Mouse (Mus musculus): ENCODE measurements at regions not wholly inside any gene's neighbourhood (a gene's known extent, or its start where the extent isn't known, plus 50 kb on each side); places are given as distances from the start of the nearest gene placed in this dataset.

- no peaks in the 10 kb centered on the region for H3K4me1 ChIP-seq (ENCODE audit: control insufficient read depth, insufficient read depth, low read length)
These were observed 1169.9 kb downstream of the Mat2b start for GRCm38 (mm10) chr11:39524866-39525649.

GRCm38 (mm10) chr11:39495253-39495652 lies 1199.8 kb downstream of the Mat2b start:
- Histone ChIP-seq H3K27ac (ENCODE audit: insufficient read depth, low read length) (no peak overlapping the region), H3K4me3 (ENCODE audit: insufficient read depth, low read length) (no peak overlapping the region), H3K4me1 (ENCODE audit: control insufficient read depth, insufficient read depth, low read length) (no peaks in the 10 kb centered on the region)
- TF ChIP-seq POLR2A (IDR thresholded peaks at IDR 0.05; ENCODE audit: low read depth, low read length) (no peak), CTCF (IDR thresholded peaks at IDR 0.05; ENCODE audit: borderline replicate concordance, insufficient read depth, low read length) (no peak)

More at GRCm38 (mm10) chr11:39524866-39525649, 1169.9 kb downstream of the Mat2b start:
- TF ChIP-seq POLR2A (IDR thresholded peaks at IDR 0.05; ENCODE audit: low read depth, low read length) (no peak), CTCF (IDR thresholded peaks at IDR 0.05; ENCODE audit: borderline replicate concordance, insufficient read depth, low read length) (no peak)
- Histone ChIP-seq H3K4me3 (ENCODE audit: insufficient read depth, low read length) (no peak overlapping the region), H3K27ac (ENCODE audit: insufficient read depth, low read length) (no peak overlapping the region)

DNA sequence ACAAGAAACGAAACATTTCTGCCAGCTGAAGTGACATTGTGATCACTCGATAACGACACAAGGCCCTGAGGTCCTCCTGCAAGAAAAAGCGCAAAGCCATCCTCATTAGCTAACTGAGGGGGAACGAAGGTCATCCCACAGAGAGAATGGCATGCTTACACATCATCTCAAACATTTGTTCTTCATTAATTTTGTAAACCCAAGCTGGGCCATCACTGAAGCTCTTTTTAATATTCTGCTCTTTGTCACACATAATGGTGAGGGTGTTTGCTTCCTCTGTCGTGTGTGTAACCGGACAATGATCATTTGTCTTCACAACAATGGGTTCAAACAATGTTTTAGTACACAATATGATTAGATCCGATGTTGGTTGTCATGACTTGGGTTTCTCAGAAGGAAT lies 1217.9 kb downstream of the Mat2b start:
- Histone ChIP-seq H3K4me3 (ENCODE audit: insufficient read depth, low read length) (no peak overlapping the region), H3K4me1 (ENCODE audit: control insufficient read depth, insufficient read depth, low read length) (no peaks in the 10 kb centered on the region), H3K27ac (ENCODE audit: insufficient read depth, low read length) (no peak overlapping the region)
- TF ChIP-seq POLR2A (IDR thresholded peaks at IDR 0.05; ENCODE audit: low read depth, low read length) (no peak), CTCF (IDR thresholded peaks at IDR 0.05; ENCODE audit: borderline replicate concordance, insufficient read depth, low read length) (no peak)

DNA sequence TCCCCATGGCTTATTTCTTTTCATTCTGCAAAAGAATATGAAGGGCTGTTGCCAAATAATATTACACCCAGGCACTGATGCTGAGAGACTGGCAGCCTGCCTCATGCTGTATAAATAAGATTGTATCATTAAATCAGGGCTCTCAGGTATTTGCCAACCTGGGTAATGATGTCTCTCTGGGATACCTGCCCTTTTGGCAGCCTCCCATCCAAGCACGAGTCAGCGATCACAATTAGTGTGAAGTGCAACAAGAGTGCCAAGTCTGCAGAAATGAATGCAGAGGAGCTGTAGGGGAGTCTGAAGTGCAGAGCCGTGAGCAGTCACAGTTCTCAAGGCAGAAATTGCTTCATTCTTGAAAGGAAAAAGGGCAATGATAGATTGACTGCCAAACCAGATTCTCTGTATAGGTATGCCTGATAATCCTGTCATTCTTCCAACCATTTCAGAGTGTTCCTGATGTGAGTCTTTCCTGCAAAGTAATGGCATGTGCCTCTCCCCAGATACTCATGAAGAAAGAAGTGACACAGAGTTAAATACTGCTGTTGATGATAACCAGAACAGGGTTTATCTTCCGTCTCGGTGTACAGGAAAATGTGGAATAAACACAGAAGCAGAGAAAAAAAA lies 1241.6 kb downstream of the Mat2b start:
- Histone ChIP-seq H3K4me1 (ENCODE audit: control insufficient read depth, insufficient read depth, low read length) (no peaks in the 10 kb centered on the region), H3K27ac (ENCODE audit: insufficient read depth, low read length) (no peak overlapping the region), H3K4me3 (ENCODE audit: insufficient read depth, low read length) (no peak overlapping the region)
- TF ChIP-seq POLR2A (IDR thresholded peaks at IDR 0.05; ENCODE audit: low read depth, low read length) (no peak), CTCF (IDR thresholded peaks at IDR 0.05; ENCODE audit: borderline replicate concordance, insufficient read depth, low read length) (no peak)

- TF ChIP-seq CTCF (IDR thresholded peaks at IDR 0.05; ENCODE audit: borderline replicate concordance, insufficient read depth, low read length) (no peak), POLR2A (IDR thresholded peaks at IDR 0.05; ENCODE audit: low read depth, low read length) (no peak)
- no peaks in the 10 kb centered on the region for H3K4me1 ChIP-seq (ENCODE audit: control insufficient read depth, insufficient read depth, low read length)
- no peak overlapping the region for H3K27ac ChIP-seq (ENCODE audit: insufficient read depth, low read length)
- no peak overlapping the region for H3K4me3 ChIP-seq (ENCODE audit: insufficient read depth, low read length)
These were observed 1248.6 kb downstream of the Mat2b start for GRCm38 (mm10) chr11:39446374-39446773.

- no peak overlapping the region for H3K27ac ChIP-seq (ENCODE audit: insufficient read depth, low read length)
- H3K4me1 ChIP-seq (ENCODE audit: control insufficient read depth, insufficient read depth, low read length), result no peaks in the 10 kb centered on the region
- TF ChIP-seq CTCF (IDR thresholded peaks at IDR 0.05; ENCODE audit: borderline replicate concordance, insufficient read depth, low read length) (no peak), POLR2A (IDR thresholded peaks at IDR 0.05; ENCODE audit: low read depth, low read length) (no peak)
- H3K4me3 ChIP-seq (ENCODE audit: insufficient read depth, low read length), result no peak overlapping the region
These were observed 1283.3 kb downstream of the Mat2b start for GRCm38 (mm10) chr11:39411691-39412090.

GRCm38 (mm10) chr11:39411182-39411581 lies 1283.8 kb downstream of the Mat2b start:
- no peak overlapping the region for H3K4me3 ChIP-seq (ENCODE audit: insufficient read depth, low read length)
- no peak overlapping the region for H3K27ac ChIP-seq (ENCODE audit: insufficient read depth, low read length)
- H3K4me1 ChIP-seq (ENCODE audit: control insufficient read depth, insufficient read depth, low read length), result no peaks in the 10 kb centered on the region
- no peak for TF ChIP-seq POLR2A (IDR thresholded peaks at IDR 0.05; ENCODE audit: low read depth, low read length)
- no peak for TF ChIP-seq CTCF (IDR thresholded peaks at IDR 0.05; ENCODE audit: borderline replicate concordance, insufficient read depth, low read length)

DNA sequence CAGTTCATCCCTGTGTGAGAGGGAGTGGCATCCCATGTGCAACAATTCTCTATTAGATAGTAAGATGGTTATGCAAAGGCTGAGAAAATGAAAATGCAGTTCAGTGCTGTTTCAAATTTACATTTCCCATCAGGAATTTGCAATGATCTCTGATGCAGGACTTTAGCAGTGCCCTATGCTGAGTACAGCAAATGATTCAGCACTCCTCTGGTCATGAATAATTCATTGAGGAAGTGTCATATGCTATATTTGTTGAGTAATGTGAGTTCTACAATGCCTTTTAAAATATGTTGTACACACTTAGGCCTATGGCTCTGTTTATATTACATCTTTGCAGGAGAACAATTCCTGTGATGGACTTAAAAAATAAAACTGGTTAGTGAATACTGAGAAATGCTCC lies 1330.2 kb downstream of the Mat2b start:
- no peak overlapping the region for H3K27ac ChIP-seq (ENCODE audit: insufficient read depth, low read length)
- no peak for TF ChIP-seq POLR2A (IDR thresholded peaks at IDR 0.05; ENCODE audit: low read depth, low read length)
- TF ChIP-seq CTCF (IDR thresholded peaks at IDR 0.05; ENCODE audit: borderline replicate concordance, insufficient read depth, low read length), result no peak
- H3K4me3 ChIP-seq (ENCODE audit: insufficient read depth, low read length), result no peak overlapping the region
- H3K4me1 ChIP-seq (ENCODE audit: control insufficient read depth, insufficient read depth, low read length), result no peaks in the 10 kb centered on the region

DNA sequence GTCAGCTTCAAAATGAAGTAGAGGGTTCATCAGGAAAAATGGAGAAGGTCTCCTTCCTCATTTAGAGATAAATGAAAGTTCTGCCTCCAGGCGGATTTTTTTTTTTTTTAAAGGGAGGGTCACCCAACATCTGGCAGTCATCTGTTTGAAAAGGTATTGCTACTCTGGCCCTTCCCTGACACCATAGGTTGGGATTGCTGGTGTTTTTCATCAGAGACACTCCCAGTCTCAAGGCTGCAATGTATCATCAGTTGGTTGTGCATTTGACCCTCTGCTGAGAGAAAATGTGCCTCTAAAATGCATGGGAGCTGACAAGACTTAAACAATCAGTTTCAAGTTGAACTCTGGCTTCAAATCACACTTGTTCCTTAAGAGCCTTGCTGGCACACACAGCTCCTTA lies 1344.4 kb downstream of the Mat2b start:
- Histone ChIP-seq H3K4me1 (ENCODE audit: control insufficient read depth, insufficient read depth, low read length) (no peaks in the 10 kb centered on the region), H3K27ac (ENCODE audit: insufficient read depth, low read length) (no peak overlapping the region), H3K4me3 (ENCODE audit: insufficient read depth, low read length) (no peak overlapping the region)
- no peak for TF ChIP-seq POLR2A (IDR thresholded peaks at IDR 0.05; ENCODE audit: low read depth, low read length)
- no peak for TF ChIP-seq CTCF (IDR thresholded peaks at IDR 0.05; ENCODE audit: borderline replicate concordance, insufficient read depth, low read length)
